In the genomic region with DNA sequence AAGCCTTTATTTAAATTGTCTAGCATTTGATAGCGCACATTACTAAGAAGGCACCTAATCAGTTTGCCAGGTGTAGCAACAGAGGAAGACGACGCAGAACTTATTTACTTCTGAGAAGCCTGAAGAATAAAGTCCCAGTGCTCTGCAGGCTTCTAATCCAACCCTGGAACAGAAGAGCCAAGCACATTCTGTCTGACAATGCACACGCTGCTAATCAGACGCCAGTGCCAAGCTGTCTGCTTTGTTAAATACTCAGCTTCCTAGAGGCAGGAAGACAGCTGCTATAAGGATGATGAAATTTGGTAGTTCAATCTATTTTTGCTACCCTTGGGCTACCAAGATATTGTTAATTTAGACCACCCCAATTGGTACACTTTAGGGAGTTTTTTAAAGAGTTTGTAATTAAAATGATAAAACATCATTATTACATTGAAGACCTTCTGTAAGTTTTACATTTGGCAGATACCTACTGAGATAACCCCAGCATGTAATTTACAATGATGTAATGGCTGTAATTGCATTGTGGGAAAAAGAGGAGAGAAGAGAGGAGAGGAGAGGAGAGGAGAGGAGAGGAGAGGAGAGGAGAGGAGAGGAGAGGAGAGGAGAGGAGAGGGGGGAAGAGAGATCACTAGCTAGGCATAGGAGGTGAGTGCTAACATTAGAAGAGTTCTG, we compare ENCODE assay signal across 9 mouse cellular contexts.
DNase-seq lines count a peak whose midpoint lies in the region; ATAC-seq and TF ChIP-seq lines count a peak whose summit lies in the region.
"Had no signal": no experiment of that assay in that cellular context is flagged by ENCODE, and none has a peak within 500 bp of the region (broad histone marks: within the 10 kb centered on the region; RNA-seq: fewer than 3 reads in every experiment).

No protein-coding gene starts in this region.

- no peaks in the 10 kb centered on the region for H3K36me3 ChIP-seq in forebrain, postnatal 0 days (ENCODE audit: insufficient read depth)
- no peaks in the 10 kb centered on the region for H3K36me3 ChIP-seq in midbrain, embryonic 11.5 days (ENCODE audit: control insufficient read depth, insufficient read depth, low read length)
- H3K36me3 ChIP-seq: limb, embryonic 15.5 days had no signal

- no peaks in the 10 kb centered on the region for H3K9me3 ChIP-seq in forebrain, postnatal 0 days (ENCODE audit: low read length)
- no peaks in the 10 kb centered on the region for H3K9me3 ChIP-seq in midbrain, embryonic 11.5 days (ENCODE audit: control insufficient read depth, low read length)
- H3K9me3 ChIP-seq: limb, embryonic 15.5 days had no signal

- H3K4me1 ChIP-seq in forebrain, postnatal 0 days (ENCODE audit: insufficient read depth) = peaks cover 10% of the 10 kb centered on the region
- peaks cover 21% of the 10 kb centered on the region; the same call in 1 of the 2 replicates for H3K4me1 ChIP-seq in midbrain, embryonic 11.5 days (ENCODE audit: control insufficient read depth, insufficient read depth, low read length)

- TF ChIP-seq CTCF in forebrain, postnatal 0 days (IDR thresholded peaks at IDR 0.05; ENCODE audit: low read depth) = no peak

- H3K27ac ChIP-seq in forebrain, postnatal 0 days (ENCODE audit: low read depth, low read length) = peak overlapping the region; percentile 85
- peak overlapping the region; percentile 84 for H3K27ac ChIP-seq in midbrain, embryonic 11.5 days (ENCODE audit: low read depth, low read length)

- H3K4me3 ChIP-seq in forebrain, postnatal 0 days (ENCODE audit: low read depth, low read length) = no peak overlapping the region
- no peak overlapping the region for H3K4me3 ChIP-seq in midbrain, embryonic 11.5 days (ENCODE audit: low read depth, low read length)
- H3K4me3 ChIP-seq: limb, embryonic 15.5 days had no signal

- peak; percentile 75 for DNase-seq in brain, embryonic 18.5 days (ENCODE audit: low read depth, low spot score)
- DNase-seq in cerebellum, adult 9-10 months = peak; percentile 51
- DNase-seq in forebrain, postnatal 0 days = peak; percentile 90
- DNase-seq in midbrain, embryonic 11.5 days (ENCODE audit: low spot score, missing footprints) = peak; percentile 94
- DNase-seq in thymus, postnatal 10 days (ENCODE audit: low spot score in 2 of 2) = no peak
- no peak for DNase-seq in thymus, postnatal 36 days
- no peak for DNase-seq in lung, postnatal 25 days (ENCODE audit: low spot score)
- DNase-seq in adrenal gland, adult 2 months = no peak

- H3K4me2 ChIP-seq in forebrain, postnatal 0 days (ENCODE audit: low read depth) = peak overlapping the region; percentile 26; the same call in 1 of the 2 replicates
- peak overlapping the region; percentile 18; the same call in 1 of the 2 replicates for H3K4me2 ChIP-seq in midbrain, embryonic 11.5 days
- H3K4me2 ChIP-seq: limb, embryonic 15.5 days had no signal

- H3K9ac ChIP-seq in forebrain, postnatal 0 days = no peak overlapping the region
- H3K9ac ChIP-seq in midbrain, embryonic 11.5 days (ENCODE audit: low read length) = no peak overlapping the region; the same call in 1 of the 2 replicates
- H3K9ac ChIP-seq: limb, embryonic 15.5 days had no signal

- peak; percentile 85 for ATAC-seq in forebrain, postnatal 0 days
- ATAC-seq in midbrain, embryonic 11.5 days (ENCODE audit: low FRiP score) = peak; percentile 62

- no peaks in the 10 kb centered on the region for H3K27me3 ChIP-seq in forebrain, postnatal 0 days (ENCODE audit: insufficient read depth, low read length)
- no peaks in the 10 kb centered on the region for H3K27me3 ChIP-seq in midbrain, embryonic 11.5 days (ENCODE audit: control insufficient read depth, insufficient read depth, low read length)
- H3K27me3 ChIP-seq: limb, embryonic 15.5 days had no signal

- WGBS in forebrain, postnatal 0 days = 7% methylated on average over 5 of the region's 5 CpGs
- WGBS in midbrain, embryonic 11.5 days = 14% methylated on average over 5 of the region's 5 CpGs

Comparison
In these comparisons a context has a peak if more than half of its experiments do, and no peak if none do; other contexts are left out.
1. DNase-seq: peak in brain, embryonic 18.5 days (single experiment), cerebellum, adult 9-10 months (single experiment), forebrain, postnatal 0 days (single experiment) and midbrain, embryonic 11.5 days (single experiment); none in thymus, postnatal 10 days (0 of 2), thymus, postnatal 36 days (0 of 2), lung, postnatal 25 days (single experiment) and adrenal gland, adult 2 months (single experiment).